Mouse (Mus musculus) megakaryocyte, embryonic 14.5 days (primary cell): ENCODE data around the gene Mrpl23. TPM values are rescaled to one million over a fixed set of nuclear protein-coding genes. Genes with fewer than 3 reads are reported as not detected.

Experiments used
- H3K27me3 ChIP-seq: replicated peaks from 2 replicates; pipeline ENCODE3; 2012; ENCODE audit warnings: inconsistent platforms
- H3K36me3 ChIP-seq: replicated peaks from 2 replicates; pipeline ENCODE3; 2012; ENCODE audit warnings: low read length, inconsistent platforms, mixed read lengths
- H3K4me1 ChIP-seq: 2 replicates; pipeline ENCODE4 v1.6.1; 2012; ENCODE audit warnings: inconsistent platforms
- H3K4me3 ChIP-seq: replicated peaks from 2 replicates; pipeline ENCODE3; 2012; ENCODE audit warnings: moderate library complexity, mild to moderate bottlenecking, inconsistent platforms
- H3K9me3 ChIP-seq: 2 replicates; pipeline ENCODE4 v1.6.1; 2012; ENCODE audit warnings: inconsistent platforms
- FLI1 ChIP-seq: IDR thresholded peaks from 2 replicates; pipeline ENCODE4 v1.6.1; 2012; ENCODE audit warnings: low read length, inconsistent platforms, mixed read lengths
- GATA1 ChIP-seq: IDR thresholded peaks from 3 replicates; pipeline ENCODE4 v1.6.1; 2012; ENCODE audit warnings: mixed read lengths, low read length, inconsistent platforms, borderline replicate concordance
- polyA plus RNA-seq: library from polyadenylated mRNA; stranded (reverse); fragments of >175 nt; gene quantifications from 2 replicates; pipeline ENCODE4 v1.2.3, GENCODE M21; 2012; ENCODE audit warnings: low replicate concordance; ENCODE audit not compliant: insufficient read depth

Gene Mrpl23
- polyA plus RNA-seq, 1 experiment = 10.5 TPM

DNA sequence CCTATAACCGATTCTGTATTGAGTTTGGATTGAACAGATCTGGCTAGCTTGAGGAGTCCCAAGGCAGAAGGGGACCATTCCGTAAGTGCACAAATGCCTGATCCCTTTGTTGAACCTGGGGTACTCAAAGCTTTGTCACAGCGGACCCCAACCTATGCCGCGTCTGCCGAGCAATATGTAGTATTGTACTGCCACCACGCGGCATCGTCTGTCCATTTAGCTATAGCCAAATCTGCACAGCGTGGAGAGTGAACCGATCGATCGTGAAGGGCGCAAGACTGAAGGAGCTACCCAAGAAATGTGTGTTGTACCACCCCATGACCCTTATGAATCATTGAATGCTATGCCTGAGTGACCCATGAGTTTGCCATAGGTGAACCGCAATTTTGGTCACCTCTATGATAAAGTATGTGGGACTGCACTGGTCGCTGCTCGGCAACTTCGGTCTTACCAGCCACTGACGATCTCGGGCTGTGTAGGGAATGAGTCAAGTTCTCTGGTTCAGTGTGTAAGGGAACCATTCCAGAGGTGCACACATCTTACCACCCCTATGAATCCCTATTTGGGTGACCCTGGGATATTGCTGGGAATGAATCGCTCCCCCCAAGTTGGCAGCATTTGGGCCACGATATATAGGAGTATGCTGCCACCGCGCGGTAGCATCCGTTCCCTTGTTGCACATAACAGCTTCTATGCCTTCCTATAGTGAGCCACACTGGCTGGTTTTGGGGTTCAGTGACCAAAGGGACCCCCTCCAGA lies 47.8 kb downstream of the Mrpl23 start:
- no peaks in the 10 kb centered on the region for H3K36me3 ChIP-seq
- H3K4me1 ChIP-seq = peaks cover 9% of the 10 kb centered on the region; the same call in 1 of the 2 replicates
- H3K27me3 ChIP-seq = peaks cover 84% of the 10 kb centered on the region
- TF ChIP-seq FLI1 (no peak), GATA1 (no peak)
- H3K9me3 ChIP-seq = peaks cover 25% of the 10 kb centered on the region
- peak overlapping the region; percentile 87 for H3K4me3 ChIP-seq

- Histone ChIP-seq H3K9me3 (peaks cover 25% of the 10 kb centered on the region), H3K36me3 (no peaks in the 10 kb centered on the region), H3K4me1 (peaks cover 9% of the 10 kb centered on the region; the same call in 1 of the 2 replicates), H3K27me3 (peaks cover 89% of the 10 kb centered on the region), H3K4me3 (no peak overlapping the region)
- TF ChIP-seq GATA1 = no peak
- TF ChIP-seq FLI1 = no peak
Observed at GRCm38 (mm10) chr7:142581186-142581585, 48.7 kb downstream of the Mrpl23 start.

GRCm38 (mm10) chr7:142581656-142582228 lies 49.3 kb downstream of the Mrpl23 start:
- Histone ChIP-seq H3K27me3 (peaks cover 88% of the 10 kb centered on the region), H3K36me3 (no peaks in the 10 kb centered on the region), H3K4me3 (peak overlapping the region; percentile 60), H3K4me1 (peaks cover 9% of the 10 kb centered on the region; the same call in 1 of the 2 replicates), H3K9me3 (peaks cover 25% of the 10 kb centered on the region)
- TF ChIP-seq FLI1 (no peak), GATA1 (no peak)

- peaks cover 8% of the 10 kb centered on the region; the same call in 1 of the 2 replicates for H3K4me1 ChIP-seq
- H3K36me3 ChIP-seq = no peaks in the 10 kb centered on the region
- peaks cover 23% of the 10 kb centered on the region for H3K9me3 ChIP-seq
- peaks cover 85% of the 10 kb centered on the region for H3K27me3 ChIP-seq
- H3K4me3 ChIP-seq = no peak overlapping the region
- no peak for TF ChIP-seq FLI1
- TF ChIP-seq GATA1 = no peak
Observed at GRCm38 (mm10) chr7:142584882-142585281, 52.4 kb downstream of the Mrpl23 start.

DNA sequence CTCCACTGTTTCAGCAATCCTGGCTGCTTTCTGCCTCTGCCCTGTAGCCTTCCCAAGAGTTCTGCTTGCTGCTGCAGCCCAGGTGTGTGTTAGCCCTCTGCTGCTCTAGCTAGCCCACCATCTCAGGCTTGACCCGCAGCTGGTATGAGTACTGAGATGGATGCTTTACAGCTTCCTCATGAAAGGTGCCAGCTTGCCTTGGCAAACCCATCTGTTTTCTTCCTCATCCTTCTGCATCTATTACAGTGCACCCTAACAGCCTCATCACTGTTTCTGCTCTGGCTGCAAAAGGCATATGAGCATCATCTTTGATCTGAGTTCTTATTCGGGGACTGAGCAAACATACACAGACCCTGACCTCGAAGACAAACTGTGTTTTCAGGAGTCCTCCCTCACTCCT lies 53.4 kb downstream of the Mrpl23 start:
- TF ChIP-seq GATA1 (no peak), FLI1 (no peak)
- no peaks in the 10 kb centered on the region for H3K4me1 ChIP-seq
- H3K9me3 ChIP-seq = peaks cover 13% of the 10 kb centered on the region
- H3K4me3 ChIP-seq = no peak overlapping the region
- H3K27me3 ChIP-seq = peaks cover 79% of the 10 kb centered on the region
- H3K36me3 ChIP-seq = no peaks in the 10 kb centered on the region

GRCm38 (mm10) chr7:142588282-142588941 lies 55.9 kb downstream of the Mrpl23 start:
- H3K4me3 ChIP-seq = no peak overlapping the region
- peaks cover 80% of the 10 kb centered on the region for H3K27me3 ChIP-seq
- no peaks in the 10 kb centered on the region for H3K36me3 ChIP-seq
- TF ChIP-seq FLI1 (no peak), GATA1 (no peak)
- no peaks in the 10 kb centered on the region for H3K4me1 ChIP-seq
- no peaks in the 10 kb centered on the region for H3K9me3 ChIP-seq

Other genes with a start within 250 kb of the Mrpl23 start
- gene Krtap5-1, start 235.6 kb upstream of the Mrpl23 start, polyA plus RNA-seq = not detected in 2 replicates
- gene Krtap5-4, start 229.1 kb upstream of the Mrpl23 start, polyA plus RNA-seq = not detected in 2 replicates
- gene Ifitm10, start 158.9 kb upstream of the Mrpl23 start, polyA plus RNA-seq = 3.4 and 19.5 TPM in 2 replicates
- gene Gm49369, start 150.0 kb upstream of the Mrpl23 start, polyA plus RNA-seq = 14.0 and 303 TPM in 2 replicates
- 432 and 816 TPM in 2 replicates for gene Ctsd, start 144.6 kb upstream of the Mrpl23 start, polyA plus RNA-seq
- 3.4 TPM in 1 of 2 replicates, not detected in the other for gene Syt8, start 97.8 kb upstream of the Mrpl23 start, polyA plus RNA-seq
- 3.4 TPM in 1 of 2 replicates, not detected in the other for gene Tnni2, start 90.9 kb upstream of the Mrpl23 start, polyA plus RNA-seq
- 10.1 and 33.2 TPM in 2 replicates for gene Lsp1, start 71.9 kb upstream of the Mrpl23 start, polyA plus RNA-seq
- 16.2 TPM in 1 of 2 replicates, not detected in the other for gene Tnnt3, start 33.9 kb upstream of the Mrpl23 start, polyA plus RNA-seq
- not detected in 2 replicates for gene Igf2, start 134.1 kb downstream of the Mrpl23 start, polyA plus RNA-seq
- gene Gm49394, start 137.3 kb downstream of the Mrpl23 start, polyA plus RNA-seq = not detected in 2 replicates
- gene Ins2, start 210.7 kb downstream of the Mrpl23 start, polyA plus RNA-seq = not detected in 2 replicates